Mouse (Mus musculus): ENCODE measurements around the gene Prc1. TPM values are rescaled to one million over a fixed set of nuclear protein-coding genes. Genes with fewer than 3 reads are reported as not detected.

Gene Prc1
- total RNA-seq, 1 experiment = 91.0 TPM

DNA sequence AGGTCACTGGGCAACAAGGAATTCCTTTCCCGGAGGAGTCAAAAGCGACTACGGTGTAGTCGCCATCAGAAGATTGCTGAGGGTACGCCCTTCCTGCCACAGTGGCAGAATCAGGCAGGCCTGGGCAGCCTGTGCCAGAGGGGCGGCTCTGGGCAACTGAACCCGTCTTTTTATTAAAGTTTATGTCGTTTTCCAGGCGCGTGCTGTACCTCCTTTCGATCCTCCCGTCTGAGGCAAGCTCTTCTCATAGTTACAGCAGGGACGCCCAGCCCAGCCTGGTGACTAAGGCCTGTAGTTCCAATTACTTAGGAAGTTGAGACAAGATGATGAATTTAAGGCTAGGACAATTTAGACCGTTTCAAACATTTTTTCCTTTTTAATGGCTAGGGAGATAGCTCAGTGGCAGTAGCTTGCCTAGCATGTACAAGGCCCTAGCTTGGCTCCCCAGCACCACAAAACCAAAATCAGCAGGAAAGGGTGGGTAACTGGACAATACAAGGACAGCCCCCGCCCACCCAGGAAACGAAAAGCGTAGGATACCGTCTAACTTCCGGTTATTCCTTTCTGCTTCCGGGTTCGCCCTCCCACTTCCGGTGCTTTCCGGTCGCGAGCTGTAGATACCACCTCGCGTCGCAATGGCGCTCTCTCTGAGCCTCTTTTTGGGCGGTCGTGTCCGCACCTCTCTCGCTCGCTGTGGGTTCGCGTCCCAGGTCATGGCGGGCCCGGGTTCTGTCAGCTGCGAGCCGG, 33.5 kb upstream of the Prc1 start, which contains the start of gene Ngrn:
TSS of gene Ngrn (plus strand) at position 591 of the 747 bp plus-strand sequence.
- peaks cover 3 to 4% of the 10 kb centered on the region in 2 experiments; a peak in 2 of 4 replicates for H3K4me1 ChIP-seq (ENCODE audit: control insufficient read depth in 2 of 2, insufficient read depth in 2 of 2, low read length in 2 of 2, poor library complexity in 1 of 2)
- peak; percentile 83 for DNase-seq (ENCODE audit: low read depth, low spot score)
- in situ Hi-C loops (cut with MboI; ENCODE audit: low sequenced_read_pairs in 2 of 2, unreplicated experiment in 2 of 2) = no loop called here
- H3K4me3 ChIP-seq (ENCODE audit: insufficient read depth in 1 of 2, low read depth in 1 of 2, low read length in 2 of 2, poor library complexity in 1 of 2, severe bottlenecking in 1 of 2) = peak within 1 kb of the TSS; percentile 92 to 95
- TF ChIP-seq MAFK (IDR thresholded peaks at IDR 0.05; ENCODE audit: insufficient read depth, low read depth, low read length) = no peak
- no peak for TF ChIP-seq CHD2 (IDR thresholded peaks at IDR 0.05; ENCODE audit: low read depth, low read length)
- 0 out of 2 replicates have a peak, but pooled peaks have one; percentile 34 for TF ChIP-seq HCFC1 (IDR thresholded peaks at IDR 0.05; ENCODE audit: borderline replicate concordance, insufficient read depth, low read length)
- H3K36me3 ChIP-seq (ENCODE audit: control insufficient read depth, insufficient read depth, low read length, poor library complexity, severe bottlenecking) = peaks cover 16% of the 10 kb centered on the region
- no peaks in the 10 kb centered on the region for H3K9me3 ChIP-seq (ENCODE audit: control insufficient read depth, insufficient read depth, low read depth, low read length)
- H3K9ac ChIP-seq (ENCODE audit: insufficient read depth, low read depth, low read length, poor library complexity, severe bottlenecking) = peak within 1 kb of the TSS; percentile 96
- peak within 1 kb of the TSS; percentile 87 for H3K27ac ChIP-seq (ENCODE audit: insufficient read depth, low read depth, low read length, poor library complexity, severe bottlenecking)

DNA sequence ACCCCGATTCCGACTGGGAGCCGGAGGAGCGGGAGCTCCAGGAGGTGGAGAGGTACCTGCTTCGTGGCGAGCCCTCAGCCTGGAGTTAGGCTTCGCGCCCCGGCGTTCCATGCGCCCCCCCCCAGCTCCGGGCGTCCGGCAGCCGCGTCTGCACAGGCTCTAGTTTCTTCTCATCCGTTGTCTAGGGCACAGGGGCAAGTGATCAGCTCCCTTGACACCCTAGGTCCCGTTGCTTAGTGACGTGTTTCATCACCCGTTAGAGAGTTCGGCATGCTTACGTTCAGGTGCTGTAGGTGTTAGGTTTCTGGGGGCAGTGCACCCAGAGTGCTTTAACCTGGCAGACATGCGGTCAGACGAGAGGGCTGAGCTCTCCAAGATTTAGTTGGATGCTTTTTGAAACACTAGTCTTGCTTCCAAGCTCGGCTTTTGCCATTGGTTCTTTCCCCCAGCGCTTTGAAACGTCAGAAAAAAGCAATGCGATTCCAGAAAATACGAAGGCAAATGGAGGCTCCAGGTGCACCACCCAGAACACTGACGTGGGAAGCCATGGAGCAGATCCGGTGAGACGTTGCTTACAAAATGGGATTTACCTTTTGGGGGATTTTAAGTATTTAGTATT, 32.8 kb upstream of the Prc1 start:
- in situ Hi-C loops (cut with MboI; ENCODE audit: low sequenced_read_pairs in 2 of 2, unreplicated experiment in 2 of 2) = no loop called here
- TF ChIP-seq ZC3H11A (IDR thresholded peaks at IDR 0.05; ENCODE audit: borderline replicate concordance, low read depth, low read length) (no peak), ZNF384 (IDR thresholded peaks at IDR 0.05; ENCODE audit: low read depth, low read length) (no peak), HCFC1 (IDR thresholded peaks at IDR 0.05; ENCODE audit: borderline replicate concordance, insufficient read depth, low read length) (no peak), CHD2 (IDR thresholded peaks at IDR 0.05; ENCODE audit: low read depth, low read length) (no peak), MAFK (IDR thresholded peaks at IDR 0.05; ENCODE audit: insufficient read depth, low read depth, low read length) (no peak)
- Histone ChIP-seq H3K27ac (ENCODE audit: insufficient read depth, low read depth, low read length, poor library complexity, severe bottlenecking) (peak overlapping the region; percentile 87), H3K4me1 (ENCODE audit: control insufficient read depth in 2 of 2, insufficient read depth in 2 of 2, low read length in 2 of 2, poor library complexity in 1 of 2) (peaks cover 2 to 3% of the 10 kb centered on the region in 2 experiments; a peak in 2 of 4 replicates), H3K9ac (ENCODE audit: insufficient read depth, low read depth, low read length, poor library complexity, severe bottlenecking) (peak overlapping the region; percentile 96), H3K4me3 (ENCODE audit: insufficient read depth in 1 of 2, low read depth in 1 of 2, low read length in 2 of 2, poor library complexity in 1 of 2, severe bottlenecking in 1 of 2) (peak overlapping the region; percentile 92 to 95), H3K9me3 (ENCODE audit: control insufficient read depth, insufficient read depth, low read depth, low read length) (no peaks in the 10 kb centered on the region), H3K36me3 (ENCODE audit: control insufficient read depth, insufficient read depth, low read length, poor library complexity, severe bottlenecking) (peaks cover 16% of the 10 kb centered on the region)
- no peak for DNase-seq (ENCODE audit: low read depth, low spot score)

DNA sequence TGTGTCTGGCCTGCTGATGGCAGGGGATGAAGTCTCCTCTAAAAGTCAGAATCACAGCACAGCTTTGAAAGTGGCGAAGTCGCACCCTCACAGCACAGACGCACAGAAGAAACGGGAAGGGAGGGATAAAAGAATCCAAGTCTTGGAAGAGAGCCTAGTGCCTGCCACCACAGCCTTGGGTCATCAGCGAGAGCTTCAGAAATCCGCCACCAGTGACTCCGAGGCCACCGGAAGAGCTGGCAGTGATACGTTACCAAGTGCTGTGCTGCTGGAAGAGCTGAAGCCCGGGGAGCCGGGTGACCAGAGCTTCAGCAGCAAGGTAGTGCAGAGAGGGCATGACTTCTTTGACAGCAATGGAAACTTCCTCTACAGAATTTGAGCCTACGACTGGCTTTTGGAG, 29.6 kb upstream of the Prc1 start:
- in situ Hi-C loops (cut with MboI; ENCODE audit: low sequenced_read_pairs in 2 of 2, unreplicated experiment in 2 of 2) = no loop called here
- H3K27ac ChIP-seq (ENCODE audit: insufficient read depth, low read depth, low read length, poor library complexity, severe bottlenecking) = no peak overlapping the region

DNA sequence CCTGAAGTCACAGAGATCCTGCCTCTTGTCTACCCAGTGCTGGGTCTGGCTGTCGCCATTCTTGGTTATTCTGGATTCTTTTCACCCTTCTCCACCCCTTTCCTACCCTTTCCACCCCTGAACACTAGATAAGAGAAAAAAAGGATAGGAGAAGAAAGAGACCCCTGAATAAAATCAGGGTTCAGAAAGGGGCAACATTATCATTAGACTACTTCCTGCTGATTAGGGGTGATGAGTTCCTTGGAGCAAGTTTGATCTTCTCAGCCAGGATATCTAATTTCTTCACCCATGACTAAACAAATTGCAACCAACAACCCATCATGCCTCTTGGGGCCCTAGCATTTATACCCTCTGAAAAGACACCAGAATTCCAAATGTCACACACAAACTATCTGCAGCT, 26.5 kb upstream of the Prc1 start:
- in situ Hi-C loops (cut with MboI; ENCODE audit: low sequenced_read_pairs in 2 of 2, unreplicated experiment in 2 of 2) = no loop called here

More for the DNA sequence above, 29.6 kb upstream of the Prc1 start:
- peaks cover 2 to 3% of the 10 kb centered on the region in 2 experiments; a peak in 2 of 4 replicates for H3K4me1 ChIP-seq (ENCODE audit: control insufficient read depth in 2 of 2, insufficient read depth in 2 of 2, low read length in 2 of 2, poor library complexity in 1 of 2)
- peaks cover 18% of the 10 kb centered on the region for H3K36me3 ChIP-seq (ENCODE audit: control insufficient read depth, insufficient read depth, low read length, poor library complexity, severe bottlenecking)
- no peak for DNase-seq (ENCODE audit: low read depth, low spot score)
- H3K4me3 ChIP-seq (ENCODE audit: insufficient read depth in 1 of 2, low read depth in 1 of 2, low read length in 2 of 2, poor library complexity in 1 of 2, severe bottlenecking in 1 of 2) = no peak overlapping the region
- no peak overlapping the region for H3K9ac ChIP-seq (ENCODE audit: insufficient read depth, low read depth, low read length, poor library complexity, severe bottlenecking)
- TF ChIP-seq CHD2 (IDR thresholded peaks at IDR 0.05; ENCODE audit: low read depth, low read length) = no peak
- no peak for TF ChIP-seq ZC3H11A (IDR thresholded peaks at IDR 0.05; ENCODE audit: borderline replicate concordance, low read depth, low read length)
- no peak for TF ChIP-seq HCFC1 (IDR thresholded peaks at IDR 0.05; ENCODE audit: borderline replicate concordance, insufficient read depth, low read length)
- TF ChIP-seq ZNF384 (IDR thresholded peaks at IDR 0.05; ENCODE audit: low read depth, low read length) = no peak
- TF ChIP-seq MAFK (IDR thresholded peaks at IDR 0.05; ENCODE audit: insufficient read depth, low read depth, low read length) = no peak
- no peaks in the 10 kb centered on the region for H3K9me3 ChIP-seq (ENCODE audit: control insufficient read depth, insufficient read depth, low read depth, low read length)

More for the DNA sequence above, 26.5 kb upstream of the Prc1 start:
- Histone ChIP-seq H3K9ac (ENCODE audit: insufficient read depth, low read depth, low read length, poor library complexity, severe bottlenecking) (no peak overlapping the region), H3K36me3 (ENCODE audit: control insufficient read depth, insufficient read depth, low read length, poor library complexity, severe bottlenecking) (peaks cover 20% of the 10 kb centered on the region), H3K27ac (ENCODE audit: insufficient read depth, low read depth, low read length, poor library complexity, severe bottlenecking) (no peak overlapping the region), H3K4me3 (ENCODE audit: insufficient read depth in 1 of 2, low read depth in 1 of 2, low read length in 2 of 2, poor library complexity in 1 of 2, severe bottlenecking in 1 of 2) (no peak overlapping the region), H3K9me3 (ENCODE audit: control insufficient read depth, insufficient read depth, low read depth, low read length) (no peaks in the 10 kb centered on the region), H3K4me1 (ENCODE audit: control insufficient read depth in 2 of 2, insufficient read depth in 2 of 2, low read length in 2 of 2, poor library complexity in 1 of 2) (no peaks in the 10 kb centered on the region; a peak in 1 of 4 replicates)
- TF ChIP-seq ZC3H11A (IDR thresholded peaks at IDR 0.05; ENCODE audit: borderline replicate concordance, low read depth, low read length) = no peak
- no peak for TF ChIP-seq CHD2 (IDR thresholded peaks at IDR 0.05; ENCODE audit: low read depth, low read length)
- TF ChIP-seq ZNF384 (IDR thresholded peaks at IDR 0.05; ENCODE audit: low read depth, low read length) = no peak
- TF ChIP-seq MAFK (IDR thresholded peaks at IDR 0.05; ENCODE audit: insufficient read depth, low read depth, low read length) = no peak
- no peak for TF ChIP-seq HCFC1 (IDR thresholded peaks at IDR 0.05; ENCODE audit: borderline replicate concordance, insufficient read depth, low read length)
- DNase-seq (ENCODE audit: low read depth, low spot score) = no peak
